Mouse (Mus musculus): ENCODE results near the gene Sfxn2. TPM values are rescaled to one million over a fixed set of nuclear protein-coding genes. Genes with fewer than 3 reads are reported as not detected.

Sfxn2 gene
- total and polyA plus RNA-seq, 3 experiments = 20.3 to 36.6 (median 21.2) TPM

DNA sequence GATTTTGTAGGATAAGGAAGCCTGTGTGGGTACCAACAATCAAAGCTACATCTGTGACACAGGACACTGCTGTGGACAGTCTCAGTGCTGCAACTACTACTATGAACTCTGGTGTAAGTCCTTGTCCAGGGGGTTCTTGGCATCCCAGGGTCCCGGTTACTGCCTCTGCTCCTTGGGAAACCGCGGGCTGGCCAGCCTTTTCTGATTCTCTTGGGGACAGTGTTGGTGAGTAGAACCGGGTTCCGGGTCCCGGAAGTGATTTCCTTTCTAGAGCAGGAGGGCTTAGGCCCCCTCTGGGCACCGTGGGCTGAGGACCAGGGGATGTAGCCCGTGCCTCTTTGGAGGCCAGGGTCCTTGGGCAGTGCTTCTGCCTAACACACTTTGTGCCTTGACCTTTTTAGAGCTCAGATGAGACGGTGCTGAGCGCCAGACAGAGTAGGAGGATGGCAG, 71.2 kb downstream of the Sfxn2 start:
- Histone ChIP-seq H3K9me3 (replicated peaks; ENCODE audit: insufficient read depth, low read length) (no peaks in the 10 kb centered on the region), H3K36me3 (ENCODE audit: control insufficient read depth in 1 of 2, insufficient read depth in 2 of 2, low read length in 2 of 2) (peaks cover 0 to 4% of the 10 kb centered on the region in 2 experiments; a peak in 2 of 4 replicates), H3K27ac (ENCODE audit: control insufficient read depth, low read depth, low read length) (no peak overlapping the region), H3K4me1 (ENCODE audit: control insufficient read depth in 1 of 2, insufficient read depth in 2 of 2, low read length in 2 of 2) (no peaks in the 10 kb centered on the region), H3K27me3 (ENCODE audit: control insufficient read depth in 1 of 2, insufficient read depth in 2 of 2, low read length in 2 of 2) (no peaks in the 10 kb centered on the region), H3K4me3 (ENCODE audit: control insufficient read depth in 1 of 2, insufficient read depth in 1 of 2, low read depth in 2 of 2, low read length in 2 of 2) (no peak overlapping the region), H3K79me2 (ENCODE audit: control insufficient read depth, insufficient read depth, low read length, poor library complexity) (no peaks in the 10 kb centered on the region), H3K9ac (ENCODE audit: control insufficient read depth, low read depth, low read length, poor library complexity, severe bottlenecking) (no peak overlapping the region)
- no peak for DNase-seq (ENCODE audit: low read depth, low spot score)
- TF ChIP-seq RAD21 (IDR thresholded peaks at IDR 0.05; ENCODE audit: low read depth, low read length) = no peak
- no peak for TF ChIP-seq MAZ (IDR thresholded peaks at IDR 0.05; ENCODE audit: low read depth, low read length)
- no peak for TF ChIP-seq POLR2AphosphoS2 (IDR thresholded peaks at IDR 0.05; ENCODE audit: low read length)
- no peak for TF ChIP-seq MAX (IDR thresholded peaks at IDR 0.05; ENCODE audit: low read length)
- TF ChIP-seq NELFE (IDR thresholded peaks at IDR 0.05; ENCODE audit: low read depth, low read length) = no peak
- no peak for TF ChIP-seq EP300 (IDR thresholded peaks at IDR 0.05; ENCODE audit: low read depth in 1 of 2, low read length in 2 of 2)
- no peak for TF ChIP-seq MAFK (IDR thresholded peaks at IDR 0.05; ENCODE audit: borderline replicate concordance, low read depth, low read length)
- no peak for TF ChIP-seq ETS1 (IDR thresholded peaks at IDR 0.05; ENCODE audit: low read depth, low read length)
- no peak for TF ChIP-seq MYB (IDR thresholded peaks at IDR 0.05; ENCODE audit: low read depth, low read length)
- TF ChIP-seq ELF1 (IDR thresholded peaks at IDR 0.05; ENCODE audit: low read depth, low read length) = no peak
- no peak for TF ChIP-seq SIN3A (IDR thresholded peaks at IDR 0.05; ENCODE audit: low read length)
- TF ChIP-seq ZNF384 (IDR thresholded peaks at IDR 0.05; ENCODE audit: low read depth, low read length) = no peak
- no peak for TF ChIP-seq USF1 (IDR thresholded peaks at IDR 0.05; ENCODE audit: low read depth, low read length)
- TF ChIP-seq TBP (IDR thresholded peaks at IDR 0.05; ENCODE audit: low read depth, low read length) = no peak
- no peak for TF ChIP-seq JUND (IDR thresholded peaks at IDR 0.05; ENCODE audit: low read depth, low read length)
- no peak for TF ChIP-seq SMC3 (IDR thresholded peaks at IDR 0.05; ENCODE audit: low read depth, low read length)
- no peak for TF ChIP-seq MYC (IDR thresholded peaks at IDR 0.05; ENCODE audit: low read depth, low read length)

DNA sequence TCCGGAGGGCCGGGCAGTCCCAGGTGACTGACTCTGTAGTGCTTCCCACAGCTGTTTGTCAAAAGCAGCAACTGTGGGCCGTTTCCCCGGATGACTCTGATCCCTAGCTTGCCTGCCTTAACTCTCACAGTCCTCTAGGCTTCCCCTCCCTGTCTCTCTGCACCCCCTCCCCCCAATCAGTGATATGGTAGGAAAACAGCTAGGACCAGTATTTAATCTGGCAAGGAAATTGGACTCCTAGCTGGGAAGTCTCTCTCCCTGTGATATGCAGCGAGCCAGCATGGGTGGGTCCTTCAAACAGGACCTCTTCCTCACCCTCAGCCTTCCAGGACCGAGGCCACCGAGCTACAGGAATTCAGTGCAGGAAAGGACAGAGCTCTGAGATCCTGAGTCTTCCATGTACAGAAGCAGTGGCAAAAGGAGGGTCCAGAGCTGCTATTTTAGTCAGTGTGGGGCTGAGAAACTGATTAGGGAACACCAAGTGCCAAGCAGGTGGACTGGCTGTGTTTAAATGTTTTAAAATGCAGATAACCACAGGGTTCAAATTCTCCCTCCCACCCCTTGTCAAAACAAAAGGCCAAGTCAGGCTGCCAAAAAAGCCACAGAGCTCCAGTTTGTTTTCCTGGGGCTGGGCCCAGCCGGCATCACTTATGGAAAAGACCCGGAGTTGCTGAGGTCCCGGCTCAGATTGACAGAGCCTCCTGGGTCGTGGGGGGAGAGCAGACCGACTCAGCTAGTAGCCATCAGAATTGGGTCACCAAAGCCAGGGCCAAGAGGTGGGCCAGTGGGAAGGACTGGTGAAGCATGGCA, 71.8 kb downstream of the Sfxn2 start:
- H3K27me3 ChIP-seq (ENCODE audit: control insufficient read depth in 1 of 2, insufficient read depth in 2 of 2, low read length in 2 of 2) = no peaks in the 10 kb centered on the region
- DNase-seq (ENCODE audit: low read depth, low spot score) = no peak
- H3K36me3 ChIP-seq (ENCODE audit: control insufficient read depth in 1 of 2, insufficient read depth in 2 of 2, low read length in 2 of 2) = peaks cover 0 to 4% of the 10 kb centered on the region in 2 experiments; a peak in 2 of 4 replicates
- no peaks in the 10 kb centered on the region for H3K4me1 ChIP-seq (ENCODE audit: control insufficient read depth in 1 of 2, insufficient read depth in 2 of 2, low read length in 2 of 2)
- TF ChIP-seq SIN3A (IDR thresholded peaks at IDR 0.05; ENCODE audit: low read length) = no peak
- no peak for TF ChIP-seq BHLHE40 (IDR thresholded peaks at IDR 0.05; ENCODE audit: borderline replicate concordance, low read depth, low read length)
- no peak for TF ChIP-seq UBTF (IDR thresholded peaks at IDR 0.05; ENCODE audit: borderline replicate concordance, insufficient read depth, low read depth, low read length)
- no peak for TF ChIP-seq POLR2AphosphoS5 (IDR thresholded peaks at IDR 0.05; ENCODE audit: borderline replicate concordance, low read depth, low read length)
- no peak for TF ChIP-seq RCOR1 (IDR thresholded peaks at IDR 0.05; ENCODE audit: low read depth, low read length)
- TF ChIP-seq MEF2A (IDR thresholded peaks at IDR 0.05; ENCODE audit: extremely low read depth, insufficient replicate concordance, low read depth, low read length, poor library complexity, severe bottlenecking) = no peak
- TF ChIP-seq HCFC1 (IDR thresholded peaks at IDR 0.05; ENCODE audit: low read depth, low read length) = no peak
- TF ChIP-seq CTCF (IDR thresholded peaks at IDR 0.05 in 2 of 3, conservative IDR thresholded peaks at IDR 0.05 in 1 of 3; ENCODE audit: control insufficient read depth in 1 of 3, insufficient read depth in 1 of 3, low read depth in 2 of 3, low read length in 3 of 3, poor library complexity in 1 of 3, severe bottlenecking in 1 of 3) = no peak
- TF ChIP-seq NELFE (IDR thresholded peaks at IDR 0.05; ENCODE audit: low read depth, low read length) = no peak
- H3K4me3 ChIP-seq (ENCODE audit: control insufficient read depth in 1 of 2, insufficient read depth in 1 of 2, low read depth in 2 of 2, low read length in 2 of 2) = no peak overlapping the region
- no peaks in the 10 kb centered on the region for H3K9me3 ChIP-seq (replicated peaks; ENCODE audit: insufficient read depth, low read length)
- no peak overlapping the region for H3K27ac ChIP-seq (ENCODE audit: control insufficient read depth, low read depth, low read length)
- no peak overlapping the region for H3K9ac ChIP-seq (ENCODE audit: control insufficient read depth, low read depth, low read length, poor library complexity, severe bottlenecking)
- H3K79me2 ChIP-seq (ENCODE audit: control insufficient read depth, insufficient read depth, low read length, poor library complexity) = no peaks in the 10 kb centered on the region

Data from MEL (cell line).